Mouse (Mus musculus): ENCODE results near the gene Rfc4. TPM values are rescaled to one million over a fixed set of nuclear protein-coding genes. Genes with fewer than 3 reads are reported as not detected.

The Rfc4 gene
- 10 to 100 TPM in 1 of 2 experiments, 1 to 10 TPM in 1; 9.1 to 16.7 TPM for total RNA-seq (2023)

DNA sequence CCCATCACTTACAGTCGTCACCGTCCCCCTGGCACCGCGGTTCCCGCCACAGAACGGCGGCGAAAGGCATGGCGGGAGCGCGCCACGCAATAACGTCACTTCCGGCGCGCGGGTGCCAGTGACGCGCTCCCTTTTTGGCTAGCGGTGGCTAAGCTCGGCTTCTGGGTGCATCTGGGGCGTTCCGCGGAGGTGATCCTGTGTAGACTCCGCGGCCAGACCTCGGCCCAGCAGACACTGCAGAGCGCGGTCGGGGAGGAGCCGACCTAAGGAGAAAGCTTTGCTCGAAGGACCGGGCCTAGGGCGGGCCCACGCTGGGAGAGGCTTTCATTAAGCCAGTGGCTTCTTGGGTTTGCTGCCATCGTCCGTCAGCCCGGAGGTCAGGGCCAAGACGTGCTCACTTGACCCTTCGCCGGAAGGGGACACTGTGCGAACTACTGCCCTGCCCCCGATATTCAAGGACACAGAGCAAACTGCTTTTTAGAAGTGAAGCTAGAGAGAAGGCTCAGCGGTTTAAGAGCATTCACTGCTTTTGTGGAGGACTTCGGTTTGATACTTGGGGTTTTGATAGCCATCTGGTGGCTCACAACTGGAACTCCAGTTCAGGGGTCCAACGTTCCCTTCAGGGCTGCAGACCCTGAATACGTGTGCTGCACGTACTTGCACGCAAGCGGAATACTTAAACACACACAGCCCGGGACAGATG is at the start of gene Rfc4:
Gene Rfc4 (minus strand): TSS at position 65 of the 703 bp plus-strand sequence.

GRCm38 (mm10) chr16:23146280-23146679 is 18.7 kb upstream of the Rfc4 start, which contains the start of gene Adipoq:
TSS of gene Adipoq (plus strand) at chr16:23146536.

GRCm38 (mm10) chr16:23107231-23107942 is 20.1 kb downstream of the Rfc4 start, which contains the start of gene Eif4a2:
TSS of gene Eif4a2 (plus strand) at chr16:23107444.

Other genes starting within 250 kb of the Rfc4 start
- not detected for gene Ahsg, start 236.5 kb downstream of the Rfc4 start, total RNA-seq (2023)
- gene Fetub, start 209.4 kb downstream of the Rfc4 start, total RNA-seq (2023): not detected
- not detected for gene Hrg, start 176.7 kb downstream of the Rfc4 start, total RNA-seq (2023)
- not detected for gene Kng2, start 98.3 kb downstream of the Rfc4 start, total RNA-seq (2023)
- gene Kng1, start 69.9 kb downstream of the Rfc4 start, total RNA-seq (2023): not detected
- 1,000 to 10,000 TPM; 1,212 to 1,271 TPM for gene Eif4a2, start 20.3 kb downstream of the Rfc4 start, total RNA-seq (2023)
- not detected for gene Adipoq, start 18.8 kb upstream of the Rfc4 start, total RNA-seq (2023)
- gene St6gal1, start 97.0 kb upstream of the Rfc4 start, total RNA-seq (2023): 100 to 1,000 TPM; 142 to 152 TPM

Data from B cell, adult 67 days (primary cell).